Mouse (Mus musculus): ENCODE results near the gene Dmac2.

Gene Dmac2

DNA sequence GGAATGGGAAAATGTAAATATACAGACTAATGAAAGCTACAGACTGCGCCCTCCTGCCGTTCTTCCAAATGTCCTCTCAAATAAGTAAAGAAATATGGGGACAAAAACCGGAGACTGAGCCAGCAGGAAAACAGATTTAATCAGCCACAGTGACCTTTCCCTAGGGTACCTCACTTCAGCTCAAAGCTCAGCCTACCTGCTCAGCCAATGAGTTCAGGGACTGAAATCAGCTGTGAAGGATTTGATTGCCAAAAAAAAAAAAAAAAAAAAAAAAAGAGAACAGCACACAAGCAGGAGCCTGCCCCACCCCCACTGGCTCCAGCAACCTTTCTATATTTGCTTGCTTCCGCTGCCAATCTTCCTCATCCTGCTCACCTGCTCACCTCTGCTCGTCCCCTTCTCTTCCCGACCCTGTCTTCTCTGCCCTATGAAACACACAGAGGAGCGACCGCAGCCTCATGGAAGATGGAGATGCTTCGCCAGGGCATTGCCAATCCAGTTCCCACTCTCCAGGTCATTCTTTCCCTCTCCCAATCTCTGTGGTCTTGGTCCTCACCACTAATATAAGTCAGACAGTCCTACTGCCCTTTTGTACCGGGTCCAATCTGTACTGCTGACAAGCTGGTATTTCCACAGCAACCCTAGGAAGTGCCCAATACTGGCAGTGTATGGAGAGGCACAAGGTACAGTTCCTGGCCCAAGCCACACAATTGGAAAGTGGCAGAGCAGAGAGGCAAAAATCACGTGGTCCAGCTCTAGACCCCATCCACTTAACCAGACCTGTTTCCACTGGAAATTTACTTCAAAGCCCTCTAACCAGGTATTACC is 36.6 kb downstream of the Dmac2 start:
- DNase-seq = peak; percentile 85

DNA sequence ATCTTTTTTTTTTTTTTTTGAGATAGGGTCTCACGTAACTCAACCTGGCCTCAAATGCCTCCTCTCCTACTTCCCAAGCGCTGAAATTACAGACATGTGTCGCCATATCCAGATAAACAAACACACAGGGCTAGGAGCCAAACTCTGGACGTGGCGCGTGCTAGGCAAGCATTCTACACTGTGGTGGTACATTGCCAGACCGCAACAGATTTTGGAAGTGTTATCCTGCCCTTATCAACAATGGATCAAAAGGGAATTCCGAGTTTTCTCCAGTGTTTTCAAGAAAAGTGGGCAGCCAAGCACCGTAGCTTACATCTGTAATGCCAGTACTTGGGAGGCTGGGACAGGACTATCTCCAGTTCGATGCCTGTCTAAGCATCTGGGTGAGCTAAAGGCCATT is 38.6 kb downstream of the Dmac2 start:
- peak; percentile 30 for DNase-seq

DNA sequence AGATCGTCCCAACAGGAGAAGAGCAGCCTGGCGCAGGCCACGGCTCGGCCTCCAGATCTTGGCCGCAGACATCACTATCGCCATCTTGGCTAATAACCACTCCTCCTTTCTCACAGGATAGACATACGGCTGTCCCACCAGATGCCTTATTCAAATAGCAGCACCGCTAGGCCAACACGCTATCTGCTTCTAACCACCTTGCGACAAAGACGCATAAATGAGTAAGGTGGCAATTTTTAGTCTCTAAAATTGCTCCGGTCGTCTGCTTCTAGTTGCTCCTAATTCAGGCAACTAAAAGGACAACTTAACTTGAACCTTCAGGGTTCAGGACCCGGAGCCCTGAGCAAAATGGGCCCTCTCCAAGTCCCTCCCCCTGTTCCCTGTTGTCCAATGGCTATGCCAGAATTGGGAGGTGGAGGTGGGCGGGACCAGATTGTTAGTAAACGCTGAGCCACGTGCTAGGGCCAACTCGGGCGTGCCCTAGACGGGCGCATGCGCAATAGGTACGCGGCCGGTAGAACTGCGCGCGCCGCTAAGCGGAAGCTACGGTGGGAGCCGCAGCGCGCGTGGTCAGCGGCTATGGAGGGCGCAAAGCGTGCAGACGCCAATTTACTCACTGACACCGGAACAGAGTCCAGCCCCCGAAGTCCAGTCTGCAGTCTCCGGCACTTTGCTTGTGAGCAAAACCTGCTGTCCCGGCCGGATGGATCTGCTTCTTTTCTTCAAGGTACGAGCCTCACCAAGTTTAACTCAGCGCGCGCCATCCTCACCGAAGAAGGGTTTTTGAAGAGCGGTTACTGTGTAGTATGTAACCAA is 39.7 kb downstream of the Dmac2 start, which contains the start of the genes Bckdha and Exosc5:
Bckdha (minus strand) TSS at position 325 of the 816 bp plus-strand sequence.
Exosc5 (plus strand) TSS at position 508 of the 816 bp plus-strand sequence.
- DNase-seq = peak; percentile 100

DNA sequence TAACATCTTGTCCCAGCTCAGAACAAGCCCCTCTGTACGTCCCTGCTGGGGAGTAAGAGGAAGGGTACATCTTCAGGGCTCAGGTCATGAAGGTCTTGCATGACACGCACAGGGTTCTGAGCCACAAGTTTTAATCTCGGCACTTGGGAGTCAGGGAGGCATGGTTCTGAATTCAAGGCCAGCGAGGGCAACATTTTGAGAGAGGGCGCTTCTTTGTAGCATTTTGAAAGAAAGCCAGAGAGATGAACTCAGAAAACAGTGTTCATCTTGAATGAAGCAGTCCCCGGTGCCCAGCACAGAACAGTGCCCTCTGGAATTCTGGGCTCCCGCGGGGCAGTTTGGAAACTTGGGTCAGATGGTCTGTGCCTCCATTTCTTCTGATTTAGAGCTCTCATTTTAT is 47.2 kb downstream of the Dmac2 start:
- no peak for DNase-seq

DNA sequence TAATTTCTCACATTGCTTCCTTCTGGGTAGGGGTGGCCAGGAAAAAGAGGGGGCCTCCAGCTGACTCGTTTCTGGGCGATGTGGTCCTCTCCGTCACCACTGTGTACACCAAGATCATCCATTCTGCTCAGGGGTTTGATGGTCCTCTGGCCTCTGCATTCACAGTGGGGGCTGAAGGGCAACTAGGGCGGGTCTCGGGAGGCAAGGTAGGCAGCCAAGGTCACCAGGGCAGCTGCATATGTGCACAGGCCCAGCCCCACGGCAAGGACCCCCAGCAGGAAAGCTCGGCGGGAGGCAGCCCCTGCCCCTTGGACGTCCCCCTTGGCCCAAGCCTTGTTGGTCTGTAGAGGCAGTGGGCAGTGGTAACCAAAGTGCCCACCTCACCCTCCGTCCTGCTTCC is 49.9 kb downstream of the Dmac2 start:
- DNase-seq = no peak

DNA sequence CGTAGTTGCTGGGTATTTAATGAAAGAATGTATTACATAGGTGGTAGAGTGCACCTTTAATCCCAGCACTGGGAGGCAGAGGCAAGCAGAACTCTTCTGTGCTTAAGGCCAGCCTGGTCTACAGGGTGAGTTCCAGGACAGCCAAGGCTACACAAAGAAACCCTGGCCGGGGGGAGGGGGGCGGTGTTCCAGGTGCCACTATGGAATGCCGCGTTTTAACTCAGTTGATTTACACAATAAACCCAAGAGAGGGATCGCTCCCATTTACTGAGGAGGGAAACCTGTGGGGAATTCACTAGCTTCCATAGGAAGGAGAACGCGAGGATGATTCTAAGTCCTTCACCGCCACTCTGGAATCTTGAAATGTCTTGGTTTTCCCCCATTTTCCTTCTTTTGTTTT is 50.4 kb downstream of the Dmac2 start:
- DNase-seq = no peak

DNA sequence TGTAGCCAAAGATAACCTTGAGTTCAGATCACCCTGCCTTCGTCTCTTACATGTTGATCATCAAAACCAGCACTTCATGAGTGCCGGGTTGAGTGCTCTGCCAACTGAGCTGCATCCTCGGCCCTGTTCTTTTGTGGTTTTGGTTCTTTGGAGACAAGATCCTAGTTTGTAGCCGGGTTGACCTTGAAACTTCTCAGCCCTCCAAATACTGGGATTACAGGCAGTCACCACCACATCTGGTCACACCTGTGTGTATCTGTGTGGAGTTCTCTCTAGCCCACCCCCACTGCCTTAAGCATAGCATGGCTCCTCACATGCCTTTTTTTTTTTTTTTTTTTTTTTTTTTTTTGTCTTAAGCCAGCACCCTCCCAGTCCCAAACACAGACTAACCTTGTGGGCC is 50.9 kb downstream of the Dmac2 start:
- no peak for DNase-seq

DNA sequence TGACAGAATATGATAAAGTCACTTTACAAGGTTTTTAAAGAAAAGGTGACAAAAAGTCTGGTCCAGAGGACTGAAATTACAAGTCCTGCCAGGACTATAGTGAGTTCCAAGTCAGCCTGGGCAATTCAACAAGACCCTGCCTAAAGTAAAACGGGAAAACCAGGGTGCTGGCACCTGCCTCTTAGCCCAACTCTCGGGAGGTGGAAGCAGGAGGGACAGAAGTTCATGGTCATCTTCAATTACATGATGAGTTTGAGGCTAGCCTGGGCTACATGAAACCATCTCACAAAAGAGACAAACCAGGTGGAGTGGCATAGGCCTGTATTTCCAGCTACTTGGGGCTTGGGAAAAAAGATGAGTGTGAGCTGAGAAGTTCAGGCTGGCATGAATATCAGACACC is 52.5 kb downstream of the Dmac2 start:
- DNase-seq = no peak

DNA sequence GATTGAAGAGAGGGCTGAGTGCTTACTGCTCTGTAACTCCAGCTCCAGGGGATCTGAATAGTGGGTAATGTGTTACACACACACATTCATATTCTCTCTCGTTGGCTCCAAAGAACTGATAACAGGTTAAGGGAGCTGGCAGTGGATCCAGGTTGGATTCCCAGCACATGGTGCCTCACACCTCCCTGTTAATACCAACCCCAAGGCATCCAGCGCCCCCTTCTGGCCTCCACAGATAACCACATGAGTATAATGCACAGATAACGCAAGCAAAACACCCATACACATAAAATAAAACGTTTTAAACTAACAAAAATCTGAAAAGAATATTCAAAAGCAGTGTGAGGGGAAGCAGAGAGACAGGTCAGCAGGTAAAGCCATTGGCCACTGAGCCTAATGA is 53.2 kb downstream of the Dmac2 start:
- no peak for DNase-seq

DNA sequence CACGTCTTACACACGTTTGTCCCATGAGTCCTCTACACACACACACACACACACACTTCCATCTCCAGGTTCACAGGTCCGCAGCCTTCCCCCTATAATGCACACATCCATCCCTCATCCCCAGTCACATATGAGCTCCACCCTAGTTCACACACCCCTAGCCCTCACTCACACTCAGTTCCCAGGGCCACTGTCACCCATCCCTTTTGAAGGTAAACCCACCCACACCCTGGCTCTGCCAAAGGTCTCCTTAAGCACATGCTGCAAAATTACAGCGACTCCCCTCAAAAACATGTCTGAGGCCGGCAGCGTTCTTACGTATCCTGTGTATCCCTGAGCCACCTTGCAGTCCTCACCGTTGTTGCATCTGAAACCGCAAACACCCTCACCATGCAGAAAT is 55.1 kb downstream of the Dmac2 start:
- no peak for DNase-seq

DNA sequence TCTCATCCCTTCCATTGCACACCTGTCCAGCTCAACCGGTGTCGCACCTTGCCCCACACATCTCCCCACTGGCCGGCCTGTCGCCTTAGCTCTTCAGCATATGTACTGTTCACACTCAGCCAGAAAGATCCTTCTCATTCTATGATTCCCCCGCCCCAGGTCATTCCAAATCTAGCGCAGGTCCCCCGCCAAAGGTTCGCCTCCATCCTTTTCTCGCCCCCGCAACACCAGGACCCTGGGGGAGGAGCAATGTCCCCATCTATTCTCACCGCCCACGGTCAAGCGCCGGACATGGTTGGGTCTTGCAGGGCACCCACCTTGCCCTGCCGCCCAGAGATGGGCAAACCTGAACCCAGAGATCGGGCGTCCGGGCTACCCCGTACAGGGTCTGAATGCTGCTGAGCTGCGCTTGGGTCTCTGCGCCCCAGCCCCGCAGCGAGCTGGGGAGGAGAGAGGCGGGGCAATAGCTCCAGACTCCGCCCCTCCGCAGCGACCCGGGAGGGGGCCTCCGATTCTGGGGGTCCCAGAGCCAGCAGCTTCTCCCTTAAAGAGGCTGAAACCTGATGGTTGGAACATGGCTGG is 55.6 kb downstream of the Dmac2 start, which contains the start of gene Tmem91:
Tmem91 (minus strand) TSS at position 448 of the 582 bp plus-strand sequence.
- no peak for DNase-seq
